In genomic region chr16:91328922-91329321, GRCm38 (mm10) we compare ENCODE assay signal across 23 mouse cellular contexts. TPM values are rescaled to one million over a fixed set of nuclear protein-coding genes. Genes with fewer than 3 reads are reported as not detected.
DNase-seq lines count a peak whose midpoint lies in the region; ATAC-seq lines count a peak whose summit lies in the region.
"Had no signal": no experiment of that assay in that cellular context is flagged by ENCODE, and none has a peak within 500 bp of the region (broad histone marks: within the 10 kb centered on the region; RNA-seq: fewer than 3 reads in every experiment).

No protein-coding gene starts in this region.

- H3K9ac ChIP-seq in hindbrain, embryonic 16.5 days (ENCODE audit: low read depth, low read length) = no peak overlapping the region
- no peak overlapping the region for H3K9ac ChIP-seq in hindbrain, embryonic 12.5 days
- H3K9ac ChIP-seq in forebrain, embryonic 13.5 days = no peak overlapping the region
- H3K9ac ChIP-seq: heart, embryonic 15.5 days; limb, embryonic 13.5 days; liver, embryonic 12.5 days had no signal

- no peaks in the 10 kb centered on the region for H3K36me3 ChIP-seq in hindbrain, embryonic 16.5 days (ENCODE audit: control insufficient read depth, insufficient read depth, low read length)
- no peaks in the 10 kb centered on the region for H3K36me3 ChIP-seq in hindbrain, embryonic 12.5 days
- no peaks in the 10 kb centered on the region for H3K36me3 ChIP-seq in forebrain, embryonic 13.5 days (ENCODE audit: poor library complexity, severe bottlenecking)
- H3K36me3 ChIP-seq: forebrain, embryonic 10.5 days; heart, embryonic 15.5 days; limb, embryonic 13.5 days; liver, embryonic 12.5 days had no signal

- WGBS in hindbrain, embryonic 16.5 days = 64% methylated on average over 19 of the region's 19 CpGs
- 76% methylated on average over 19 of the region's 19 CpGs for WGBS in hindbrain, embryonic 12.5 days
- WGBS in forebrain, embryonic 13.5 days = 83% methylated on average over 19 of the region's 19 CpGs

- H3K27me3 ChIP-seq in hindbrain, embryonic 16.5 days (replicated peaks; ENCODE audit: control insufficient read depth, insufficient read depth, low read length) = peaks cover 3% of the 10 kb centered on the region; the same call in 1 of the 2 replicates
- peaks cover 65% of the 10 kb centered on the region for H3K27me3 ChIP-seq in hindbrain, embryonic 12.5 days
- peaks cover 42% of the 10 kb centered on the region for H3K27me3 ChIP-seq in forebrain, embryonic 13.5 days

- H3K4me2 ChIP-seq in hindbrain, embryonic 16.5 days (ENCODE audit: low read length) = no peak overlapping the region
- H3K4me2 ChIP-seq in hindbrain, embryonic 12.5 days (replicated peaks) = no peak overlapping the region
- H3K4me2 ChIP-seq in forebrain, embryonic 13.5 days = no peak overlapping the region
- H3K4me2 ChIP-seq: heart, embryonic 15.5 days; limb, embryonic 13.5 days; liver, embryonic 12.5 days had no signal

- ATAC-seq in hindbrain, embryonic 16.5 days = peak; percentile 68
- ATAC-seq in hindbrain, embryonic 12.5 days (ENCODE audit: low FRiP score) = no peak
- ATAC-seq in forebrain, embryonic 13.5 days = no peak
- ATAC-seq: intestine, postnatal 0 days; liver, embryonic 12.5 days; midbrain, embryonic 16.5 days had no signal

- no peak overlapping the region for H3K4me3 ChIP-seq in hindbrain, embryonic 16.5 days (ENCODE audit: low read length)
- no peak overlapping the region for H3K4me3 ChIP-seq in hindbrain, embryonic 12.5 days
- H3K4me3 ChIP-seq in forebrain, embryonic 13.5 days = no peak overlapping the region
- H3K4me3 ChIP-seq: forebrain, embryonic 10.5 days; heart, embryonic 15.5 days; limb, embryonic 13.5 days; liver, embryonic 12.5 days had no signal

- no peaks in the 10 kb centered on the region for H3K9me3 ChIP-seq in hindbrain, embryonic 16.5 days (ENCODE audit: control insufficient read depth, low read length)
- no peaks in the 10 kb centered on the region for H3K9me3 ChIP-seq in hindbrain, embryonic 12.5 days (replicated peaks)
- H3K9me3 ChIP-seq in forebrain, embryonic 13.5 days (replicated peaks) = no peaks in the 10 kb centered on the region
- H3K9me3 ChIP-seq: forebrain, embryonic 10.5 days; heart, embryonic 15.5 days; limb, embryonic 13.5 days; liver, embryonic 12.5 days had no signal

- no peak overlapping the region for H3K27ac ChIP-seq in hindbrain, embryonic 16.5 days (ENCODE audit: low read depth, low read length)
- no peak overlapping the region for H3K27ac ChIP-seq in hindbrain, embryonic 12.5 days
- no peak overlapping the region for H3K27ac ChIP-seq in forebrain, embryonic 13.5 days
- H3K27ac ChIP-seq: forebrain, embryonic 10.5 days; heart, embryonic 15.5 days; limb, embryonic 13.5 days; liver, embryonic 12.5 days; stomach, postnatal 0 days had no signal

- peak; percentile 68 for DNase-seq in retina, postnatal 1 day
- DNase-seq in retina, embryonic 14.5 days (ENCODE audit: low spot score) = no peak
- DNase-seq in cerebellum, adult 9-10 months = peak; percentile 92
- DNase-seq in cerebellum, postnatal 4 days (ENCODE audit: low spot score in 2 of 2) = peak; percentile 36 to 75
- no peak for DNase-seq in heart, adult 11 months
- DNase-seq: adrenal gland, postnatal 36 days; gastrocnemius, postnatal 36 days; heart, postnatal 36 days; kidney, postnatal 36 days; layer of hippocampus, postnatal 36 days; lung, adult 18-20 months; lung, postnatal 10 days had no signal

- peaks cover 3% of the 10 kb centered on the region; the same call in 1 of the 2 replicates for H3K4me1 ChIP-seq in hindbrain, embryonic 16.5 days (ENCODE audit: control insufficient read depth, insufficient read depth, low read depth, low read length)
- H3K4me1 ChIP-seq in hindbrain, embryonic 12.5 days = peaks cover 9% of the 10 kb centered on the region; the same call in 1 of the 2 replicates
- peaks cover 29% of the 10 kb centered on the region for H3K4me1 ChIP-seq in forebrain, embryonic 13.5 days
- H3K4me1 ChIP-seq: heart, embryonic 15.5 days; limb, embryonic 13.5 days; liver, embryonic 12.5 days had no signal

RNA-seq across cellular contexts. Expression of gene Ifnar2, which starts 43.7 kb away (rescaled TPM):
- 40.6 and 41.7 TPM in 2 replicates for polyA plus RNA-seq in hindbrain, embryonic 16.5 days (2015; fragmentation: Nextera tagmentation; extraction: Ambion mirVana)
- polyA plus RNA-seq in hindbrain, embryonic 12.5 days (2016; fragmentation: Nextera tagmentation; extraction: Ambion mirVana) = 34.0 and 34.1 TPM in 2 replicates
- polyA plus RNA-seq in forebrain, embryonic 13.5 days (2015; fragmentation: Nextera tagmentation; extraction: Ambion mirVana) = 29.8 and 32.5 TPM in 2 replicates

RNA-seq across cellular contexts. Expression of gene Olig1, which starts 59.4 kb away (rescaled TPM):
- 153 and 190 TPM in 2 replicates for polyA plus RNA-seq in hindbrain, embryonic 16.5 days (2015; fragmentation: Nextera tagmentation; extraction: Ambion mirVana)
- 2.7 and 5.2 TPM in 2 replicates for polyA plus RNA-seq in hindbrain, embryonic 12.5 days (2016; fragmentation: Nextera tagmentation; extraction: Ambion mirVana)
- polyA plus RNA-seq in forebrain, embryonic 13.5 days (2015; fragmentation: Nextera tagmentation; extraction: Ambion mirVana) = 7.5 and 8.7 TPM in 2 replicates
- polyA plus RNA-seq: intestine, postnatal 0 days; kidney, embryonic 14.5 days; liver, embryonic 12.5 days had no signal

Comparison
In these comparisons a context has a peak if more than half of its experiments do, and no peak if none do; other contexts are left out.
1. DNase-seq: peak in retina, postnatal 1 day (single experiment), cerebellum, adult 9-10 months (single experiment) and cerebellum, postnatal 4 days (2 of 2); none in retina, embryonic 14.5 days (single experiment) and heart, adult 11 months (single experiment).
2. RNA of gene Olig1, which starts 59.4 kb away (polyA plus RNA-seq): 153 to 190 TPM in hindbrain, embryonic 16.5 days; 7.5 to 8.7 TPM in forebrain, embryonic 13.5 days and 2.7 to 5.2 TPM in hindbrain, embryonic 12.5 days; every median in the first group is over 10 times any median in the second.